Mouse (Mus musculus) R1 (cell line): ENCODE measurements at regions not wholly inside any gene's neighbourhood (a gene's known extent, or its start where the extent isn't known, plus 50 kb on each side); places are given as distances from the start of the nearest gene placed in this dataset.
A peak's percentile ranks its signal among the peaks of the same experiment; 100 is the strongest.

ENCODE experiments used
- DNase-seq: peaks from one replicate; pipeline ENCODE4 v3.0.0-alpha.2; 2018; ENCODE audit warnings: low read depth, low spot score

GRCm38 (mm10) chr12:58443007-58443406, 173.9 kb upstream of the Clec14a start:
- no peak for DNase-seq

GRCm38 (mm10) chr12:58441962-58442361, 172.9 kb upstream of the Clec14a start:
- DNase-seq: no peak

- DNase-seq: no peak
These were observed 171.6 kb upstream of the Clec14a start for GRCm38 (mm10) chr12:58440666-58441065.

GRCm38 (mm10) chr12:58437031-58437430, 167.9 kb upstream of the Clec14a start:
- no peak for DNase-seq

- DNase-seq: no peak
These were observed 165.4 kb upstream of the Clec14a start for GRCm38 (mm10) chr12:58434504-58434903.

GRCm38 (mm10) chr12:58429929-58430328, 160.8 kb upstream of the Clec14a start:
- DNase-seq: no peak

- DNase-seq: no peak
These were observed 157.7 kb upstream of the Clec14a start for GRCm38 (mm10) chr12:58426758-58427157.

- no peak for DNase-seq
These were observed 156.9 kb upstream of the Clec14a start for GRCm38 (mm10) chr12:58425961-58426360.

- no peak for DNase-seq
These were observed 154.5 kb upstream of the Clec14a start for GRCm38 (mm10) chr12:58423581-58423980.

- no peak for DNase-seq
These were observed 132.8 kb upstream of the Clec14a start for GRCm38 (mm10) chr12:58401904-58402303.

- DNase-seq: no peak
These were observed 91.2 kb upstream of the Clec14a start for GRCm38 (mm10) chr12:58360258-58360657.

- peak; percentile 20 for DNase-seq
These were observed 65.1 kb upstream of the Clec14a start for GRCm38 (mm10) chr12:58334163-58334562.

GRCm38 (mm10) chr12:58329913-58330312, 60.8 kb upstream of the Clec14a start:
- no peak for DNase-seq

- no peak for DNase-seq
These were observed 54.9 kb upstream of the Clec14a start for GRCm38 (mm10) chr12:58323953-58324352.
